Comparison of ENCODE assay signal across 10 mouse cellular contexts in the genomic region with DNA sequence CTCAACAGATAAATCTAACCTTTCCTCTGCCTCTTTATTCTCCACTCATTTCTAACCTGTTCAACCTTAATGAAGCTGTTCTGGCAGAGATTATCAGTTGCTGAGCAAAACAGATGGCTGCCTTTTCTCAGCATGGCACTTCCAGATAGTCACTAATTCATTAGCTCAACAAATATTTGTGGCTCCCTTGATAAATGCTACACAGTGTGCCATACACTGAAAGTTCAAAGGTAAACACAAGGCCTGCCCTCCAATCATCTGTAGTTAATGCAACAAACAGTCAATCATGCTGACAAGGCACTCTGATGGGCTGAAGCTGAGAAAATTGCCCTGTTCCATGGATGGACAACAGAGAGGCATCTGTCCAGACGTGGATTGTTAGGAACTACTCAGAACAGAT.
DNase-seq lines count a peak whose midpoint lies in the region; ATAC-seq and TF ChIP-seq lines count a peak whose summit lies in the region.
"Had no signal": no experiment of that assay in that cellular context is flagged by ENCODE, and none has a peak within 500 bp of the region (broad histone marks: within the 10 kb centered on the region; RNA-seq: fewer than 3 reads in every experiment).

No protein-coding gene starts in this region.

- intact Hi-C loops in left cerebral cortex, postnatal 4 days (cut with DNase I) = no loop called here

- peaks cover 4% of the 10 kb centered on the region for H3K4me1 ChIP-seq in lung, embryonic 15.5 days
- H3K4me1 ChIP-seq in lung, adult 2 months (ENCODE audit: control insufficient read depth, insufficient read depth, low read length) = no peaks in the 10 kb centered on the region

- WGBS in lung, embryonic 15.5 days = 21% methylated on average over 1 of the region's 1 CpGs
- 51% methylated on average over 1 of the region's 1 CpGs for WGBS in lung, adult 2 months

- no peak overlapping the region for H3K4me3 ChIP-seq in lung, embryonic 15.5 days
- no peak overlapping the region for H3K4me3 ChIP-seq in lung, adult 2 months (replicated peaks; ENCODE audit: extremely low read depth, low read depth, low read length)

- no peaks in the 10 kb centered on the region for H3K9me3 ChIP-seq in lung, embryonic 15.5 days

- no peak overlapping the region for H3K9ac ChIP-seq in lung, embryonic 15.5 days

- no peak for TF ChIP-seq POLR2A in lung, adult 2 months (IDR thresholded peaks at IDR 0.05; ENCODE audit: borderline replicate concordance, extremely low read depth, low read depth, low read length)

- H3K4me2 ChIP-seq in lung, embryonic 15.5 days = no peak overlapping the region

- no peak for DNase-seq in lung, adult 2 months
- DNase-seq in c-Kit-positive CD71-positive TER-119-positive erythroid progenitor cells, embryonic 14.5 days (ENCODE audit: low spot score) = peak; percentile 83
- peak; percentile 50 for DNase-seq in mesoderm, embryonic 11.5 days (ENCODE audit: low read depth, low spot score)
- no peak for DNase-seq in left cerebral cortex, adult 18-20 months (ENCODE audit: low spot score in 2 of 2)
- DNase-seq in left cerebral cortex, postnatal 4 days = no peak
- DNase-seq: kidney, postnatal 10 days; lung, postnatal 36 days; right cerebral cortex, postnatal 14 days had no signal

- no peak overlapping the region for H3K27ac ChIP-seq in lung, embryonic 15.5 days

- H3K27me3 ChIP-seq in lung, embryonic 15.5 days = no peaks in the 10 kb centered on the region

- no peak for TF ChIP-seq CTCF in lung, adult 2 months (IDR thresholded peaks at IDR 0.05; ENCODE audit: insufficient read depth, low read length)

- no peaks in the 10 kb centered on the region for H3K36me3 ChIP-seq in lung, embryonic 15.5 days

- peak; percentile 46; the same call in 1 of the 2 replicates for ATAC-seq in lung, embryonic 15.5 days (ENCODE audit: borderline replicate concordance, extremely low read depth, low FRiP score, low TSS enrichment)
- peak; percentile 86 for ATAC-seq in erythroid progenitor cell, adult 5-6 weeks (replicated peaks; ENCODE audit: low FRiP score, poor library complexity, severe bottlenecking)

Comparison
In these comparisons a context has a peak if more than half of its experiments do, and no peak if none do; other contexts are left out.
1. DNase-seq: peak in c-Kit-positive CD71-positive TER-119-positive erythroid progenitor cells, embryonic 14.5 days (single experiment) and mesoderm, embryonic 11.5 days (single experiment); none in lung, adult 2 months (single experiment), left cerebral cortex, adult 18-20 months (0 of 2) and left cerebral cortex, postnatal 4 days (single experiment).